Mouse (Mus musculus) brain, embryonic 14.5 days (tissue): Measurements from ENCODE around the gene Mettl17.

Experiments used
- CTCF ChIP-seq: fragments of 200-500 bp; IDR thresholded peaks from 2 replicates; pipeline ENCODE4 v1.5.1; 2012; ENCODE audit warnings: inconsistent platforms, mild to moderate bottlenecking, moderate library complexity, borderline replicate concordance; ENCODE audit not compliant: insufficient read depth, insufficient read length; ENCODE audit errors: extremely low read depth
- POLR2A ChIP-seq: fragments of 200-500 bp; IDR thresholded peaks from 2 replicates; pipeline ENCODE4 v1.6.1; 2012; ENCODE audit warnings: mild to moderate bottlenecking, inconsistent platforms, borderline replicate concordance; ENCODE audit not compliant: poor library complexity, insufficient read depth, insufficient read length, severe bottlenecking; ENCODE audit errors: extremely low read depth

- TF ChIP-seq CTCF (no peak), POLR2A (no peak)
These were observed 41.9 kb upstream of the Mettl17 start for GRCm38 (mm10) chr14:51842781-51843180.
